ENCODE assay signal across 9 mouse cellular contexts in the genomic region with DNA sequence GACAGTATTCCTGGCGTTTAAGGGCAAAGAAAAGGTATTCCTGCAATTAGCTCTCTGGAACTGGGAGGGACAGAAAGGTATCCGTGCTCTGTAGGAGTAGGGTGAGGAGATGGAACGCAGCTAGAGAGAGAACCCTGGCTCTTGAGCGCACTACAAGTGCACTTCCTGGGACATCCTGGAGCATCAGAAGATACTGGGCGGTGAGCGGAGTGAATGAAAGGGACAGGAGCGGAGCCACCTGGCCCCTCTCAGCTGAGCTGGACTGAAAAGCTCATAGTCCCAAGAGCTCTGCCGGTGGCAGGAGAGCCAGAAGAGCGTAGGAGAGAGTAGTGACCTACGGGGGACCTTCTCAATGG. TPM values are rescaled to one million over a fixed set of nuclear protein-coding genes. Genes with fewer than 3 reads are reported as not detected.
DNase-seq lines count a peak whose midpoint lies in the region; ATAC-seq and TF ChIP-seq lines count a peak whose summit lies in the region.
"Had no signal": no experiment of that assay in that cellular context is flagged by ENCODE, and none has a peak within 500 bp of the region (broad histone marks: within the 10 kb centered on the region; RNA-seq: fewer than 3 reads in every experiment).

No protein-coding gene starts in this region.

- H3K9me3 ChIP-seq in neural tube, embryonic 11.5 days (ENCODE audit: control insufficient read depth, low read length) = no peaks in the 10 kb centered on the region
- H3K9me3 ChIP-seq in forebrain, embryonic 16.5 days (ENCODE audit: control insufficient read depth, low read length) = no peaks in the 10 kb centered on the region
- no peaks in the 10 kb centered on the region for H3K9me3 ChIP-seq in limb, embryonic 14.5 days (ENCODE audit: control insufficient read depth, low read length)
- H3K9me3 ChIP-seq: liver, embryonic 15.5 days had no signal

- H3K36me3 ChIP-seq in neural tube, embryonic 11.5 days (ENCODE audit: control insufficient read depth, insufficient read depth, low read length) = no peaks in the 10 kb centered on the region
- no peaks in the 10 kb centered on the region for H3K36me3 ChIP-seq in forebrain, embryonic 16.5 days (ENCODE audit: control insufficient read depth, insufficient read depth)
- H3K36me3 ChIP-seq in limb, embryonic 14.5 days (ENCODE audit: control insufficient read depth, insufficient read depth, low read length) = no peaks in the 10 kb centered on the region
- H3K36me3 ChIP-seq: liver, embryonic 15.5 days had no signal

- peak overlapping the region; percentile 70 for H3K4me3 ChIP-seq in neural tube, embryonic 11.5 days (ENCODE audit: low read depth, low read length)
- H3K4me3 ChIP-seq in forebrain, embryonic 16.5 days (replicated peaks; ENCODE audit: low read length) = peak overlapping the region; percentile 49
- peak overlapping the region; percentile 40 for H3K4me3 ChIP-seq in limb, embryonic 14.5 days (replicated peaks; ENCODE audit: low read length)

- TF ChIP-seq POLR2A in limb, embryonic 14.5 days (IDR thresholded peaks at IDR 0.05; ENCODE audit: borderline replicate concordance, extremely low read depth, insufficient read depth, insufficient read length) = no peak

- no peak for ATAC-seq in neural tube, embryonic 11.5 days (ENCODE audit: insufficient read depth, low FRiP score, low TSS enrichment)
- ATAC-seq in forebrain, embryonic 16.5 days = no peak
- ATAC-seq in limb, embryonic 14.5 days (ENCODE audit: low FRiP score, low read depth) = no peak
- ATAC-seq in megakaryocyte progenitor cell, adult 5-6 weeks (replicated peaks; ENCODE audit: poor library complexity) = no peak

- peak overlapping the region; percentile 94 for H3K9ac ChIP-seq in neural tube, embryonic 11.5 days (ENCODE audit: low read length)
- H3K9ac ChIP-seq in forebrain, embryonic 16.5 days (replicated peaks; ENCODE audit: low read depth, low read length) = peak overlapping the region; percentile 80
- H3K9ac ChIP-seq in limb, embryonic 14.5 days (ENCODE audit: low read depth, low read length, severe bottlenecking) = peak overlapping the region; percentile 56
- H3K9ac ChIP-seq: liver, embryonic 15.5 days had no signal

- WGBS in neural tube, embryonic 11.5 days = 20% methylated on average over 10 of the region's 10 CpGs
- 10% methylated on average over 10 of the region's 10 CpGs for WGBS in forebrain, embryonic 16.5 days
- WGBS in limb, embryonic 14.5 days = 22% methylated on average over 10 of the region's 10 CpGs

- H3K4me2 ChIP-seq in neural tube, embryonic 11.5 days (ENCODE audit: low read depth) = peak overlapping the region; percentile 74
- H3K4me2 ChIP-seq in forebrain, embryonic 16.5 days (ENCODE audit: low read length) = peak overlapping the region; percentile 50
- H3K4me2 ChIP-seq in limb, embryonic 14.5 days (replicated peaks; ENCODE audit: low read depth, low read length, severe bottlenecking) = peak overlapping the region; percentile 70

- H3K27me3 ChIP-seq in neural tube, embryonic 11.5 days (ENCODE audit: control insufficient read depth, insufficient read depth, low read length) = 0 out of 2 replicates have a peak, but pooled peaks cover 13% of the 10 kb centered on the region
- peaks cover 26% of the 10 kb centered on the region for H3K27me3 ChIP-seq in forebrain, embryonic 16.5 days (replicated peaks; ENCODE audit: control insufficient read depth, insufficient read depth, low read length)
- H3K27me3 ChIP-seq in limb, embryonic 14.5 days (ENCODE audit: control insufficient read depth, insufficient read depth, low read length) = peaks cover 39% of the 10 kb centered on the region

- DNase-seq in neural tube, embryonic 11.5 days (ENCODE audit: low spot score) = no peak
- no peak for DNase-seq in neural tube, embryonic 10.5 days (ENCODE audit: extremely low spot score, low spot score)
- DNase-seq in limb, embryonic 14.5 days (ENCODE audit: low spot score) = no peak
- no peak for DNase-seq in gastrocnemius, postnatal 4 days (ENCODE audit: low spot score in 2 of 2)
- no peak for DNase-seq in left cerebral cortex, adult 18-20 months (ENCODE audit: low spot score in 2 of 2)
- DNase-seq: thymus, adult 18-20 months had no signal

- peaks cover 7% of the 10 kb centered on the region; the same call in 1 of the 2 replicates for H3K4me1 ChIP-seq in neural tube, embryonic 11.5 days (ENCODE audit: control insufficient read depth, insufficient read depth, low read length)
- H3K4me1 ChIP-seq in forebrain, embryonic 16.5 days (replicated peaks; ENCODE audit: control insufficient read depth, insufficient read depth, low read length) = peaks cover 32% of the 10 kb centered on the region
- peaks cover 5% of the 10 kb centered on the region; the same call in 1 of the 2 replicates for H3K4me1 ChIP-seq in limb, embryonic 14.5 days (ENCODE audit: control insufficient read depth, insufficient read depth, low read length)
- H3K4me1 ChIP-seq: liver, embryonic 15.5 days had no signal

- no peak overlapping the region for H3K27ac ChIP-seq in neural tube, embryonic 11.5 days (ENCODE audit: low read depth, low read length)
- peak overlapping the region; percentile 65 for H3K27ac ChIP-seq in forebrain, embryonic 16.5 days (ENCODE audit: low read length)
- H3K27ac ChIP-seq in limb, embryonic 14.5 days (replicated peaks; ENCODE audit: low read depth, low read length) = no peak overlapping the region
- H3K27ac ChIP-seq: liver, embryonic 15.5 days had no signal

RNA-seq across cellular contexts. Expression of gene Glyctk, which starts 8.6 kb away (rescaled TPM):
- polyA plus RNA-seq in neural tube, embryonic 11.5 days (2014; fragmentation: Nextera tagmentation; extraction: Ambion mirVana) = 3.1 and 3.4 TPM in 2 replicates
- polyA plus RNA-seq in forebrain, embryonic 16.5 days (2015; fragmentation: Nextera tagmentation; extraction: Ambion mirVana) = 2.2 and 3.0 TPM in 2 replicates
- 3.5 and 4.9 TPM in 2 replicates for polyA plus RNA-seq in limb, embryonic 14.5 days (2012; rRNA removed)
- 2.5 and 2.6 TPM in 2 replicates for polyA plus RNA-seq in limb, embryonic 14.5 days (2014; fragmentation: Nextera tagmentation; extraction: Ambion mirVana)
- 1 to 10 TPM; 1.1 to 3.0 TPM for total RNA-seq in gastrocnemius, postnatal 4 days (2021)
- total RNA-seq in left cerebral cortex, adult 18-20 months (2021) = 1 to 10 TPM; 3.6 to 3.8 TPM
- 0.37 and 0.39 TPM in 2 replicates for total RNA-seq in megakaryocyte progenitor cell, adult 5-6 weeks (2015)
- 0.98 and 1.2 TPM in 2 replicates for total RNA-seq in megakaryocyte progenitor cell, adult 5-6 weeks (2017)

RNA-seq across cellular contexts. Expression of gene Wdr82, which starts 21.4 kb away (rescaled TPM):
- 25.2 and 26.2 TPM in 2 replicates for polyA plus RNA-seq in neural tube, embryonic 11.5 days (2014; fragmentation: Nextera tagmentation; extraction: Ambion mirVana)
- 37.3 and 41.6 TPM in 2 replicates for polyA plus RNA-seq in forebrain, embryonic 16.5 days (2015; fragmentation: Nextera tagmentation; extraction: Ambion mirVana)
- 104 and 122 TPM in 2 replicates for polyA plus RNA-seq in limb, embryonic 14.5 days (2012; rRNA removed)
- 30.2 and 32.5 TPM in 2 replicates for polyA plus RNA-seq in limb, embryonic 14.5 days (2014; fragmentation: Nextera tagmentation; extraction: Ambion mirVana)
- 10 to 100 TPM; 60.3 to 62.5 TPM for total RNA-seq in gastrocnemius, postnatal 4 days (2021)
- total RNA-seq in left cerebral cortex, adult 18-20 months (2021) = 100 to 1,000 TPM; 128 to 136 TPM
- total RNA-seq in megakaryocyte progenitor cell, adult 5-6 weeks (2015) = 58.1 and 58.5 TPM in 2 replicates
- 63.6 and 72.5 TPM in 2 replicates for total RNA-seq in megakaryocyte progenitor cell, adult 5-6 weeks (2017)

RNA-seq across cellular contexts. Expression of gene Ppm1m, which starts 50.2 kb away (rescaled TPM):
- polyA plus RNA-seq in neural tube, embryonic 11.5 days (2014; fragmentation: Nextera tagmentation; extraction: Ambion mirVana) = 30.3 and 33.4 TPM in 2 replicates
- polyA plus RNA-seq in forebrain, embryonic 16.5 days (2015; fragmentation: Nextera tagmentation; extraction: Ambion mirVana) = 14.0 and 14.7 TPM in 2 replicates
- polyA plus RNA-seq in limb, embryonic 14.5 days (2012; rRNA removed) = 87.0 and 93.5 TPM in 2 replicates
- 39.2 and 48.3 TPM in 2 replicates for polyA plus RNA-seq in limb, embryonic 14.5 days (2014; fragmentation: Nextera tagmentation; extraction: Ambion mirVana)
- total RNA-seq in gastrocnemius, postnatal 4 days (2021) = 10 to 100 TPM; 16.7 to 20.8 TPM
- 10 to 100 TPM; 19.0 to 22.3 TPM for total RNA-seq in left cerebral cortex, adult 18-20 months (2021)
- 14.3 and 16.9 TPM in 2 replicates for total RNA-seq in megakaryocyte progenitor cell, adult 5-6 weeks (2015)
- total RNA-seq in megakaryocyte progenitor cell, adult 5-6 weeks (2017) = 15.5 and 23.7 TPM in 2 replicates

RNA-seq across cellular contexts. Expression of gene Col6a4, which starts 52.8 kb away (rescaled TPM):
- 0.13 and 0.14 TPM in 2 replicates for polyA plus RNA-seq in neural tube, embryonic 11.5 days (2014; fragmentation: Nextera tagmentation; extraction: Ambion mirVana)
- 0.70 and 1.1 TPM in 2 replicates for polyA plus RNA-seq in forebrain, embryonic 16.5 days (2015; fragmentation: Nextera tagmentation; extraction: Ambion mirVana)
- polyA plus RNA-seq in limb, embryonic 14.5 days (2012; rRNA removed) = 0.53 and 0.59 TPM in 2 replicates
- polyA plus RNA-seq in limb, embryonic 14.5 days (2014; fragmentation: Nextera tagmentation; extraction: Ambion mirVana) = 0.12 and 0.21 TPM in 2 replicates
- under 1 TPM; 0.20 to 0.49 TPM for total RNA-seq in gastrocnemius, postnatal 4 days (2021)
- total RNA-seq in left cerebral cortex, adult 18-20 months (2021) = 1 to 10 TPM in 1 of 2 experiments, under 1 TPM in 1; 0.72 to 1.5 TPM
- not detected in 2 replicates for total RNA-seq in megakaryocyte progenitor cell, adult 5-6 weeks (2015)
- not detected in 2 replicates for total RNA-seq in megakaryocyte progenitor cell, adult 5-6 weeks (2017)
- polyA plus RNA-seq: liver, embryonic 15.5 days had no signal

RNA-seq across cellular contexts. Expression of gene Twf2, which starts 53.5 kb away (rescaled TPM):
- 62.1 and 63.9 TPM in 2 replicates for polyA plus RNA-seq in neural tube, embryonic 11.5 days (2014; fragmentation: Nextera tagmentation; extraction: Ambion mirVana)
- polyA plus RNA-seq in forebrain, embryonic 16.5 days (2015; fragmentation: Nextera tagmentation; extraction: Ambion mirVana) = 56.6 and 58.7 TPM in 2 replicates
- polyA plus RNA-seq in limb, embryonic 14.5 days (2012; rRNA removed) = 69.2 and 76.3 TPM in 2 replicates
- polyA plus RNA-seq in limb, embryonic 14.5 days (2014; fragmentation: Nextera tagmentation; extraction: Ambion mirVana) = 62.4 and 65.6 TPM in 2 replicates
- total RNA-seq in gastrocnemius, postnatal 4 days (2021) = 100 to 1,000 TPM in 1 of 2 experiments, 10 to 100 TPM in 1; 92.7 to 105 TPM
- total RNA-seq in left cerebral cortex, adult 18-20 months (2021) = 10 to 100 TPM; 50.9 to 60.8 TPM
- total RNA-seq in megakaryocyte progenitor cell, adult 5-6 weeks (2015) = 45.1 and 46.4 TPM in 2 replicates
- total RNA-seq in megakaryocyte progenitor cell, adult 5-6 weeks (2017) = 67.5 and 80.6 TPM in 2 replicates
